Mouse (Mus musculus): ENCODE data around the gene Mgl2.
"Not testable (repeated sequence)": the region's sequence is repeated elsewhere in the genome, so short reads cannot be mapped to it uniquely, and the experiment has no call there.

Mgl2 gene

DNA sequence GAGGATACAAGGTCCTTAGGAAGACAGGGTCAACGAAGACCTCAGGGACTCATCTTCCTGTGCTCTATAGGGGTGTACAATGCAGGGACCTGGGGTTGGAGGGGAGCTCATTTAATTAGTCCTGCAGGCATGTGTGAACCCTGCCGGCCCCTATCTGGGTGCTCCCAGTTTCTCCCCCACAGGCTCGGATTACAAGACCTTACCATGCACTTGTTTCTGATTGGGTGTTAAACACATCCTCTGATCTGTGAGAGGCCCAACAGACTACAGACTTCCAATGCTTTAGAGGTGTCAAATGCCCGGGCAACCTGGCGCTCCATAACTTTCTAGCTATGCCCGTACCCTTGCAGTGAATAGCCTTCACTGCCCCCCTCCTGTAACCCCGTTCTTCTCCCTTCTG, 38.0 kb downstream of the Mgl2 start:
- in situ Hi-C loops (cut with MboI; ENCODE audit: unreplicated experiment in 2 of 2): no loop called here

DNA sequence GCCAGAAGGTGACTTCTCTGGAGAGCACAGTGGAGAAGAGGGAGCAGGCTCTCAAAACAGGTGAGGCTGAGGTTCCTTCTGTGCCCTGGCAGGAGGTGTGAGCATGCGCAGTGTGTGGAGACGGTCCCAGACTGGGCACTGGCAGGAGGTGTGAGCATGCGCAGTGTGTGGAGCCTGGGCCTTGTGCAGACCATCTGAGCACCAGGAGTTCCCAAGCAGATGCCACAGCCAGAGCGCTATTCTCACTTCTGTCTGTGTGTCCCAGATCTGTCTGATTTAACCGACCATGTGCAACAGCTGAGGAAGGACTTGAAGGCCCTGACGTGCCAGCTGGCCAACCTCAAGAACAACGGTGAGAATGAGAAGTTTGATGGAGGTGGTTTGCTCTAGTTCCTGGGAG, 39.3 kb downstream of the Mgl2 start:
- in situ Hi-C loops (cut with MboI; ENCODE audit: unreplicated experiment in 2 of 2): not testable (repeated sequence)

DNA sequence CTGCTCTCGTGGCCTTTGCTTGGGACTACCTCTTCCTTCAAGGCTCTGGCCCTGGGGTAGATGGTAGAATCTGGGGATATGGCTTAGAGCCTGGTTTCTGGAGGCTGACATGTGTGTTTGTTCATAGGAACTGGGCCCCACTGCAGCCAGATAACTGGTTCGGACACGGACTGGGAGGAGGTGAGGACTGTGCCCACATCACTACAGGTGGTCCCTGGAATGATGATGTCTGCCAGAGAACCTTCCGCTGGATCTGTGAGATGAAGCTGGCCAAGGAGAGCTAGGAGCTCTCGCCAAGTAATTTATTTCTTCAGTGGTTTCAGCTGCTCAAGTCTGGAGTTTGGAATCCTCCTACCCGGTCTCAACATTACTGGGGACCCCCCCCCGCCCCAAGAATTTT, 40.2 kb downstream of the Mgl2 start:
- in situ Hi-C loops (cut with MboI; ENCODE audit: unreplicated experiment in 2 of 2): no loop called here

DNA sequence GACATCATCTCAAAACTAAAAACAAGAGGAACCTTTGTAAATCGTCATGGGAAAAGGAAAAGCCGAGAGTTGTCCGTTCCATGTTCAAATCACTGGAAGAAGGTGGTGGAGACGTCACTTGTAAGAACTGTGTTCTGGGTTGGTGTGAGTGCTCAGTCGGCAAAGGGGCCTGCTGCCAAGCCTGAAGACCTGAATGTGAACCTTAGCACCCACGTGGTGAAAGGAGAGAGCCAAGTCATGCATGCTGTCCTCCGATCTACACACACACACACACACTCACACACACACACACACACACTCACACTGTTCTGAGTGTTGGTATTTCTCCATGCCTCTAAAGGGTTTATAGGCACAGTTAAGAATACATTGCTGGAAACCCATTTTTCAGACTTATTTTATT, 41.1 kb downstream of the Mgl2 start:
- in situ Hi-C loops (cut with MboI; ENCODE audit: unreplicated experiment in 2 of 2): no loop called here

DNA sequence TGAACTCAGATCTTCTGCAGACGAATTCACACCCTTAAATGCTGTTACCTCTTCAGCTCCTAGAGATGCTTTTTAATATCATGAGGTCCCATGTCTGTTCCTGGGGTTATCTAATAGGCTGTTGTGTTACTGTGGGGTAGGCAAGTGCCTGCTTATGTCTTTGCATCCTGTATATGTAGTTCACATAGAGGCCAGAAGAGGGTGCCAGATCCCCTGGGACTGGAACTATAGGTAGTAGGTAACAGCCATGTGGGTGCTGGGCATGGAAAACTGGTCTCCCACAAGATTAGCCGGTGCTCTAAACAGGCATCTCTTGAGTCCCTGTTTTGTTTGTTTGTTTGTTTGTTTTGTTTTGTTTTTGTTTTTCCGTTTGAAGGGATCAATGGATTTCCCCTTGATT, 41.7 kb downstream of the Mgl2 start:
- in situ Hi-C loops (cut with MboI; ENCODE audit: unreplicated experiment in 2 of 2): no loop called here

DNA sequence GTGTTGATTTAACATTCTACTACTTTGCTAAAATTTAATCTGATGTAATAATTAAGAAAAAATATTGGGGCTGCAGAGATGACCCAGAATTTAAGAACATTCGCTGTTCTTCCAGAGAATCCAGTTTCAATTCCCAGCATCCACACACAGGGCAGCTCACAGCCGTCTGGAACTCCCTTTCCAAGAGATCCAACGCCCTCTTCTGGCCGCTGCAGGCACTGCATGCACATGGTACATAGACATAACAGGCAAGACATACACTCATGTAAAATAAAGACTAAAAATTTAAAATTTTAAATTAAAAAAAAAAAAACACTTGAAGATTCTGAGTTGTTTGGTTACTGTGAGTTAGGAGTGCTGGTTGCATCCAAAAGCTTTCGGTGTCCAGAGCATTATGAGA, 42.2 kb downstream of the Mgl2 start:
- in situ Hi-C loops (cut with MboI; ENCODE audit: unreplicated experiment in 2 of 2): no loop called here

DNA sequence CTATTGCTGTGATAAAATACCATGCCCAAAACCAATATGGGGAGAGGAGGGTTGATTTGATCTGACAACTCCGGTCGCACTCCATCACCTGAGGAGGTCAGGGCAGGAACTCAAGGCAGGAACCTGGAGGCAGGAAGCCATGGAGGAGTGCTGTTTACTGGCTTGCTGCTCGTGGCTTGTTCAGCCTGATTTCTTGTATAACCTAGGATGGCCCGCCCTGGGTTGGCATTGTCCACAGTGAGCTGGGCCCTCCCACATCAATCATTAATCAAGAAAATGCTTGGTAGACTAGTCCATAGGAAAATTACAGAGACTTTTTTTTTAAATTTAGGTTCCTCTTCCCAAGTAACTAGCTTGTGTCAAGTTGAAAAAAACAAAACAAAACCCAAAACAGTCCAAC, 44.4 kb downstream of the Mgl2 start:
- in situ Hi-C loops (cut with MboI; ENCODE audit: unreplicated experiment in 2 of 2): no loop called here

DNA sequence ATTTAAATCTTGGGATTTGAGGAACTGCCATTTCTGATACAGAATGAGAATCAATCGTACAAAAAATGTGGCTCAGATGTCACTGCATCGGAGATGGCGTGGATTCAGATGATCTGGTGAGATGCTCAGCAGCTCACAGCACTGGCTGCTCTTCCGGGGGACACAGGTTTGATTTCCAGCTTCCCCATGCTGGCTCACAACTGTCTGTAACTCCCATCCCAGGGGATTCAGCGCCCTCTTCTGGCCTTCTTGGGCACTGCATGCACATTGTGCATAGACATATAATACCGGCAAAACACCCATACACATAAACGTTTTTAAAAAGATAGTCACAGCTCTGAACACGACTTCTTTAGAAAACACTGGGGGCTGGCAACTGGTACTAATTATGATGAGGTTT, 47.5 kb downstream of the Mgl2 start:
- in situ Hi-C loops (cut with MboI; ENCODE audit: unreplicated experiment in 2 of 2): loop anchor here in 1 of 2 experiments (25.0 kb wide), 1 partner anchor 465 kb away; no protein-coding TSS in a partner anchor

DNA sequence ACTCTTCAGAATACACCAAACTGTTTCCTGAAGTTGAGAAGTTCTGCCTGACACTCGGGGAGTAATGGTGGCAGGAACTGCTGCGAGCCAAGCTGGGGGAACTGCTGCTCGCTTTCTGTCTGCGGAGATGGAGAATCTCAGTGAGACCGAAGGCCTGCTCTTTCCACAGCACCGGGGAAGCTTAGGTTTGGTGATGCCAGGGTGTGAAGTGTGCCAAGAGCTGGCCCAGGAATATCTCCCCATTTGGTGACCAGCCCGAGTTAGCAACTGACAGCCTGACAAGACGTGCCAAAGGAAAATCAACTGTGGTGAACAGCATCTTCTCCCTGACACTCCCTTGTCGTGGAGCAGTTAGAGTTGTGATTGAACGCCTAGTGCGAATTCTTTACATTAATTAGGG, 48.2 kb downstream of the Mgl2 start:
- in situ Hi-C loops (cut with MboI; ENCODE audit: unreplicated experiment in 2 of 2): loop anchor here in 1 of 2 experiments (25.0 kb wide), 1 partner anchor 466 kb away; no protein-coding TSS in a partner anchor

DNA sequence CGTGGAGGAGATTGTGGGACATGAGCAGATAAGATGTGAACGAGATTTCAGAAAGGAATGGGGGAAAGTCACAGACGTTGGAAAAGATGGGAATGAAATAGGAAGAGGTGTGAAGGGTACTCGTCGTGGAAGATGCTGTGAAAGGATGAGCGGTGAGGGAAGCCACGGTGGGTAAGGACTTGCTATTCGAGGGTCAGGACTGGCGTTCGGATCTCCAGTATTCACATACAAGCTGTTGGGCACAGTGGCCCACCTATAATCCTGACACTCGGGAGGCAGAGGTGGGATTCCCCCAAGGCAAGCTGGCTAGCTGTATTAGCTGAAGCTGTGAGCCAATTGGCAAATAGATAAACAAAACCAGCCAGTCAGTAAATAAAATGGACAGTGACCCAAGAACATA, 48.6 kb downstream of the Mgl2 start:
- in situ Hi-C loops (cut with MboI; ENCODE audit: unreplicated experiment in 2 of 2): loop anchor here in 1 of 2 experiments (25.0 kb wide), 1 partner anchor 466 kb away; no protein-coding TSS in a partner anchor

DNA sequence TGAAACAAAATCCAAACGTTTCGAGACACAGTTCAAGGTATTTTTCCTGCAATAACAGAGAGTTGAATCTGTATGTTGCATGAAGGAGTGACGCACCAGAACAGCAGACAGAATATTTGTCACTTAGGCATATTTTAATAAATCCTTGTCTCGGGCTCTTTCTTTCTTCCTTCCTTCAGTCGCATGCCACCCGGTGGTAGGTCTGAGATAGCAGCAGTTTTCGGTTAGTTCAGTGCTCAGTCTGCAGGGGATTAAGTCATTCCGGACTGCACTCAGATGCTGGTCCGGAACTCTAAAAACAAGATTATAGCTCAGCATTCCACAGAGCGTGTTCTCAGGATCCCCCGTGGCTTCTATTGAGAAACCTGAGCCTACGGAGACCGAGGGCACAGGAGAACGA, 49.3 kb downstream of the Mgl2 start:
- in situ Hi-C loops (cut with MboI; ENCODE audit: unreplicated experiment in 2 of 2): loop anchor here in 1 of 2 experiments (25.0 kb wide), 1 partner anchor 467 kb away; no protein-coding TSS in a partner anchor

DNA sequence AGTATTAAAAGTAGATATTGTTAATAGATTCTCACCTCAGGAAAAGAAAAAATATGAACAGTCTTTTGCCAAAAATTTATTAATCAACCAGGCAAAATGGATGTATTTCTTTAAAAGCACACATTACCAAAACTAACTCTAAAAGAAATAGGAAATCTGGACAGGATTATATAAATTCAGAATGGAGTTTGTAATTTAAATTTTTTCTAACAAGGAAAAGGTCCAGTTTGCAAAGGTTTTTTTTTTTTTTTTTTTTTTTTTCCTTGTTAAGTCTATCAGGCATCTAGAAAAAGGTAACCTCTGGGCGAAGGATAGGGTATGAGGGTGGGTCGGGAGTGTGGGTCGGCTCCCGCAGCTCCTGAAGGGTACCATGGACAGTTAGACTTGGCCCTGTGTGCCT, 50.4 kb downstream of the Mgl2 start:
- in situ Hi-C loops (cut with MboI; ENCODE audit: unreplicated experiment in 2 of 2): loop anchor here in 1 of 2 experiments (25.0 kb wide), 1 partner anchor 468 kb away; no protein-coding TSS in a partner anchor

DNA sequence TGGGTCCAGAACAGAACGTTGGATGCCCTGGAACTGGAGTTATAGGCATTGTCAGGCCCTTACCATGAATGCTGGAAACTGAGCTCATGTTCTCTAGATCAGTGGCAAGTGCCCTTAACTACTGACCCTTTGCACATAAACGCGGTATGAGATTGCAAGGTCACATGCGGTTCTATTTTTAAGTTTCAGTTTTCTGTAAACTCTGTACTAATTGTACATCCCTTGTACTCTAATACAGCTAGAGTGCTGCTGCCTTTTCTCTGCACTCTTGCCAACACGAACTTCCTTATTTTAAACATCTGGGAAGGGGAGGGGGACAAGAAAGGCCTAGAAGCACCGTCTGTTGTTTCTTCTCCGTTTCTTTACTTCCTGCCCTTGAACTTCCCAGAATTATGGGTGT, 55.0 kb downstream of the Mgl2 start:
- in situ Hi-C loops (cut with MboI; ENCODE audit: unreplicated experiment in 2 of 2): loop anchor here in 1 of 2 experiments (25.0 kb wide), 1 partner anchor 473 kb away; no protein-coding TSS in a partner anchor
